Mouse (Mus musculus) right cerebral cortex, adult 18-20 months (tissue): Measurements from ENCODE around the gene Filip1l.

ENCODE experiments used
- DNase-seq: peaks from one replicate; pipeline ENCODE4 v3.0.0; 2022; ENCODE audit warnings: mixed read lengths

Filip1l gene

GRCm38 (mm10) chr16:57439206-57439605, 86.3 kb downstream of the Filip1l start:
- DNase-seq, result no peak

GRCm38 (mm10) chr16:57440706-57441437, 88.0 kb downstream of the Filip1l start:
- no peak for DNase-seq

DNA sequence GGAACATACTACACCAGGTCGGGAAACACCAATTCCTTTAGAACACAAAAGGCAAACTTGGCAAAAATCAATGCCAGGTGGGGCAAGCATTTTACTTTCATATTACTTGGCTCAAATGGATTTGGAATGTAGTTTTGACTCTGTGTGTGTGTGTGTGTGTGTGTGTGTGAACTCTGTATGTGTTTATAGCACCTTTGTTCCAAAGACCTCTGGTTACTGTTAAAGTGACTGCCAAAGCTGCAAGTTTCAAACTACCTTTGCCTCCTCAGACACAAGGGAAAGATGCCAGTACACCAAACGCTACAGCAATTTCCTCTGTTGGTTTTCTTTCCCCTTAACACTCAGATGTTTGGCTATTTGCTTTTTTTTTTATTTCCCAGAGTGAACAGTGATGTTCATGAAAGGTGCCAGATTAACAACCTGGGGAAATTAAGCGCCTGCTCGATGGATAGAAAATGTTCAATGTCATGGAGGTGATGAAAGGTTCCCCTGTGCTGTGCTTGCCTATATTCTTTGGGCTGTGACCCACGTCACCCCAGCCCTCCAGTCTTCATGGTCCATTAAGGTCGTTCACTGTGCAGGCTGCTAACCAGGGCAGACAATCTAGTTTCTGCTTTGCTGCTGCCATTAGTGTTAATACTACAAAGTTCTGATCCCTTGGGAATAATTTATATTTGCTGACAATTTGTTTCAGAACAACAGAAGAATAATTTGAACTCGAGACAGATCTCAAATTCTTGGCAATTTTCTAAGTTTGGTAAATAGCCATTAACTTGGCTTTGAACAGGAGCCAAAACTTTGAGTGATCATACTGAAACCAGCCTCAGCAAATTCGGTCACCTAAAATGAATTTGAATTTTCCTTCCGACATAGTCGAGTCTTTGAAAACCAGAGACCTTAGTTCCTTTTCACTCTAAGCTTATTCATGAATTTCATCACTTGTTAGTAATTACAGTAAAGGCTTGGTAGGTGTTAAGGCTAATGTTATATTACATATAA, 92.5 kb downstream of the Filip1l start:
- DNase-seq, result no peak

DNA sequence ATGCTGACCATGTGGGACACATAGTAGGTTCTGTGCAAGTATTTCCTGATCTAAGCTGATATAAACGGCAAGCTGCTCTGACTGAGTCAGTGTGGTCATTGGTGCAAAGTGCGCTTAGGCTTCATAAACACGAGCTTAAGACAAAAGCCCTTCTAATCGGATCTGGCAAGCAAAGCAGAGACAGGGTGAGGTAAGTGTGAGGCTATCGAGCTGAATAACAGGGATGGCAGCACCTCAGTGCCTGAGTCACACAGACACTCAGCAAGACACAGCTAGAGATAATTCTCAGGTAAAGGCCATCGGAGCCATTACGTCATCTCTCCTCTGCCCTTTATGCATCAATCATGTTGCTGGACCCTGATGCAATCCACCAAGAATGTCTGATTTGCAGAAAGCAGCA, 100.1 kb downstream of the Filip1l start:
- no peak for DNase-seq

DNA sequence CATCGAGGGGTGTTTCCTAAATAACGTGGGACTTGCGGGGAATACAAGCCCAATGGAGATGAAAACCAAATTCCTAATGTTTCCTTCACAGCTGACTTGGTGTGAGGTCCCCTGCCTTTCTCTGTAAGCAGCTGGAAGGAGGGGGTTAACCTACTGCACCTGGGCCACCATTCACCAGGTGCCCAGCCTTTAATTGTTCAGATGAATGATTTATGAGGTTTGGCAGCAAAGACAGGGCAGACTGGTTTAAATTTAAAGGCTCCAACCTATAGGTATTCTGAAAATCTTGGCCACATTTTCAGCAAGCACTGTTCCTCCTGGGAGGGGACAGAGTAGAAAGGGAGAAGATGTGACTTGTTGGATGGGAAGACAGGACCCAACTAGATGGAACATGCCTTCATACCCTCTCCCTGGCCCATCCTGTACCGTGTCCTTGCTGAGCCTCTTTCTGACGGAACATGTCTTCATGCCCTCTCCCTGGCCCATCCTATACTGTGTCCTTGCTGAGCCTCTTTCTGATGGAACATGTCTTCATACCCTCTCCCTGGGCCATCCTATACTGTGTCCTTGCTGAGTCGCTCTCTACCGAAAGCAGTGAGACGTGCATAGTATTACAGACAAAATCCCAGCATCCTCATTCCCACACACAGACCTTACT, 101.3 kb downstream of the Filip1l start:
- no peak for DNase-seq

- no peak for DNase-seq
Measured at GRCm38 (mm10) chr16:57455573-57455972, 102.7 kb downstream of the Filip1l start.

- no peak for DNase-seq
Measured at GRCm38 (mm10) chr16:57456003-57456402, 103.1 kb downstream of the Filip1l start.

- DNase-seq, result no peak
Measured at GRCm38 (mm10) chr16:57465386-57465913, 112.6 kb downstream of the Filip1l start.

DNA sequence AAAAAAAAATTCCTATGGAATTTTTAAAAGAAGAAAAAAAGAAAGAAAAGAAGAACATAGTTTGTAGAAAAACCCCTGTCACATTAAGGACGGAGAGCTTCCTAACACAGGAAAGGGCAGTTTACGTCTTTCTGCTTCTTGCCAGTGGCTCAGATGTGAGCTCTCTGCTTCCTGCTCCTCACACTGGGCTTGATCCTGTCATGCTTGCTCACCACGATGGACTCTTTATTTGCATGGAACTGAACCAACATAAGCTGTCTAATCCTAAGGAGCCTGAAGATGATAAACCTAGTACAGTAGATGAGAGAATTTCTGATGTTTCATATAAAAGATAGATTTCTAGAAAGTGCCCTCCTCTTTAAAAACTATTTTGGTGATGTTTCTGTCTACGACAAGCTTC, 116.4 kb downstream of the Filip1l start:
- no peak for DNase-seq

GRCm38 (mm10) chr16:57469869-57470268, 117.0 kb downstream of the Filip1l start:
- no peak for DNase-seq

DNA sequence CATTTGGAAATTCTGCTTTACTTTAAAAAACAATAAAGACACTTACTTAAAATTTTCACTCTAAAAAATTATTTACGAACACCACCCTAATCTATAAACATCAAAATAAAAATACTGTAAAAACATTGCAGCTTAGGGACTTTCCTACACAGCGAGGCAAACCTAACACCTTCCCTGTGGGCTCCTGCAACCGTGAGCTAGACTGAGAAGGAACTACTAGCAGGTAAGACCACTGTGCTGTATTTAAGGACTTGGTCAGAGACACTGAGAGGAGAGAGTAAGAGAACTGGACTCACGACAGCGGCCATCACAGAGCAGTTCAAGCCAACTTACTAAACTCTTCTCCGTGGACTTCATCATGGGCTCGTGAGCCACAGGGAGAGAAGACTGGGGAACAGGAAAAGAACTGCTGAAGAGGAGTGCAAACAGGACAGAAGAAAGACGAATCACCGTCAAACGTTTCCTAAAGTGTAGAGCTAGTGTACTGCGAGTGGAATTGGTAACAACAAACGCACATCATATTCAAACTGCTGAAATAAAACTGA, 117.5 kb downstream of the Filip1l start:
- no peak for DNase-seq

GRCm38 (mm10) chr16:57471071-57471470, 118.2 kb downstream of the Filip1l start:
- DNase-seq, result no peak

DNA sequence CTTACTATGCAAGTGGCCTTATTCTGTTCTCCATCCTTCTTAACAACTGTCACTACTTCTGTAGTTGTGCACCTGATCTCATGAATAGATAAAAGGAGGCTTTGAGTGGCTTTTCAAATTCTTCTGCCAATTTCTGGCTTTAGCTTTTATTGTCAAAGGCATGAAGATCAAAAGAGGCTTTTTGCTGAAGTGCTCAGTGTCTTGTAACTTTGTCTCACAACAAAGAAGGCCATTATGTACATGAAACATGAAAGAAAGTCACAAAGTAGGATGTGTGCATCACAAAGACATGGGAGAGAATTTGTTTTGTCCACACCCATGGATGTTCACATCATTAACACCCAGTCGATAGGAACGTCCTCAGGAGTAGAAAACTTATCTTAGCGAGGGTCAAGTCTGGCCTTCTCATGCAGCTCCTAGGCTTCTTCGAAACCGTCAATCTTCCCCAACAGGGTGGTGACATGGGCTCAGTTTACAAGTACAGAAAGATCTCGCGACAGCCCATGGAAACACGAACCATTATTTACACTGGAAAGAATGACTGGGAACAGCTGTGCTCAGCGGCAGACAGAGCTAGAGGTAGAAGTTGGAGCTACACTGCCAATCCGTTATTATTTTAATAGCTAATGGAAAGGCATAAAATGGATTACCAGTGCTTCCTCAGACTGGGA, 120.7 kb downstream of the Filip1l start:
- no peak for DNase-seq

DNA sequence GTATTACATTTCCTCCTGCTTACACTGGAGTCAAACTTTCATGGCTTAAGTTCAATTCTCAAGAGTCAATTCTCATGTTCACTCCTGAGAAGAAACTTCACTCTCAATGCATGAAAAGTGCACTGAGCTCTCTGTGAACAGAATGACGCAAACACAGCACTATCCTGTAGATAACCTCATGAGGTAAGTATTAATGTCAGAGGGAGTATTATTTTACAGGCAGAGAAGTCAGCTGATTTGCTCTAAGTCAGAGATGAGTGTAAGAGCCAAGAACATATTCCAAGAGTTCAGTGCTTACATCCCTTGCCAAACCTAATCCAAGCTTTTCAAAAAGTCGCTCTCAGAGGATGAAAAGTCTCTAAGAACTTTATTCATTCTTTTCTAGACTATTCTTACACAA, 125.6 kb downstream of the Filip1l start:
- no peak for DNase-seq

- no peak for DNase-seq
Measured at GRCm38 (mm10) chr16:57479776-57480175, 126.9 kb downstream of the Filip1l start.

GRCm38 (mm10) chr16:57482264-57482663, 129.4 kb downstream of the Filip1l start:
- DNase-seq, result no peak

DNA sequence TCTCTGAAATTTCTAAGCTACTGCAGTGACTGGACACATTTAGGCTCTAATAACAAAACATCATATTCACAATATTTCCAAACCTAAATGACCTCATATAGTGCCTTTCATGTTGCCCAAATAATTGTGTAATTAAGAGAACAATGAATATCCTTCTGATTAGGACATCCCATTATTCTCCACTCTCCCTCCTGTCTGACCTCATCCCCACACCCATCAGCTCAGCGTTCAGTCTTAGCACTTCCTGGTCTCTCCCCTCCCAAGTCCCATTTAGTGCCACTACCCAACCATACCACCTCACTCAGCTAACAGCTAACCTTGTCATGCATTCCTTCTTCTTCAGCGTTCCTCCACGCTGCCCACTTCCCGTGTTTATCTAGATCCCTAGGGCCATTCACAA, 130.0 kb downstream of the Filip1l start:
- no peak for DNase-seq

DNA sequence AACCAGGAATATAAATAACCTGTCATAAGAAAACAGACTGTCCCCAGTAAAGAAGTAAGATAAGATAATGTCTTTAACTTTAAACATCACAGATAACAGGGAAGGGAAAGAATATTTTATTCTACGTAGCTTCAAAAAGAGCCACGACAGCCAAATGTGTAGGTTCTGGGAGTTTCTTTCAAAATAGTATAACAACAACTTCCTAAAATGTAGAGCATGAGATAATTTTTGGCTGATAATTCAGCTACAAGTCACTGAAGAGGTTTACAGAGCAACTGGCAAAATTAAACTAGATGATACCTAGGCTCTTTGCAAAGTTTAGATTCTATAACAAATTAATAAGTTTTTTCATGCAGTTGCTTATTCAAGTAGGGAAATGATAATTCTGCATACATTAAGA, 130.6 kb downstream of the Filip1l start:
- no peak for DNase-seq

DNA sequence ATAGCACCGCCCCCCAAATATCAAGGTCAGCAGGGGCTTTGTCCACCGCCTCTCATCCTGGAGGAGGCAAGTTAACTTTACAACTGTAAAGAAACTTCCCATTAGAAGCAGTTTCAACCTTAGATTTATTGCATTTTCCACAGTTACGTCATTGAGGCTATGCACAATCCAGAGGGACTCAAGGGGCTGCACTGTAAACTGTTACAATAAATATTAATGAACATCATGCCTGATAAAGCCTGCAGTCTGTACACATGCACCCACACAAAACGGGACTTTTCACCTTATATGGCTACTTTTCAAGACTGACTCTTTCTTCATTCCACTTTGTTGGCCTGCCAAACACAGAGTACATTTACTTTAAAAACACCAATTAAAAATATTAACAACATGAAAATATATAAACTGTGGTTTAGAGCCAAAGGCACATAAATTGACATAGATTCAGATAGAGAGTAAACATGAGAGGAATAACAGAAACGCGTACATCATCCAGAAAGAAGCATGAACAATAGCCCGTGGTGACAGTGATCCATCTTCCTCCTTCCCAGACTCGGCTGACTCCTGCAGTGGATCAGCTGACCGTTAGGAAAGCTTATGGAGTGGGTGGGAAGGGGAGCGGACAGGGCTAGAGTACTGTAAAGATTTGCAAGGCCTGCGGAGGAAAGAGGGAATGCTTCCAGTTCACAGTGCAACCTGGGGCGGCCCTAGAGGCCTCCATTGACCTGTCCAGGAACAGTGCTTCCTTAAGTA, 131.3 kb downstream of the Filip1l start:
- DNase-seq, result no peak

DNA sequence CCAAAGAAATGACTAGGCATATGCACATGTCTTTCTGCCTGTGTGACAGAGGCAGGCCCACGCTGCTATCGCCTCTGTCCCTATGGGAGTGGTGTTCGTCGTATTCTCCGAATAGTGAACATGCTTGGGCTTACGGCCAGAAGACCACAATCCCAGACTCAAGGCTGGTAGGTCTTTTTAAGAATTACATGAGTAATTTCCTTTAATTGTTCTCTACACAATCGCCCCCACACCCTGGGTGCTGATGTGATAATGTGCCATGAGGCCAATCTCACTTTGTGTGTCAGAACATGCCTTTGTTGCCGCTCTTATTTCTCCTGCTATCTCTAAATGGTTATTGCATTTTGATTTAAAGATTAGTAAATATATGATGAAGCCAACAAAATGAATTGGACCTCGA, 132.4 kb downstream of the Filip1l start:
- no peak for DNase-seq

DNA sequence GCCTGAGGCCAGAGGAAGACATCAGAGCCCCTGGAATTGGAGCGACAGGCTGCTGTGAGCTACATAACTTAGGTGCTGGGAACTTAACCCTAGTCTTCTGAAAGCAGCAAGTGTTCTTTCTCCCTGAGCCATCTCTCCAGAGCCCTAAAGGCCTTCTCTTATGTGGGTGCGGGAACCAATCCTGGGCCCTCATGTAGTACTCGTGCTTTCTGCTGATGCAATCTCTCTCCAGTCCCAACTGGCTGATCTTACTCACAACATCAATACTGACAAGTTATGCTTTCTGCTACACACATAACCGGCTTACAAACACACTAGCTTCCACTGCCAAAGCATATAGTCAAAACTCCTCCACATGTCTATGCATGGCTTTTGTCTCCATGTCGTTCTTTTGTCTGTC, 133.4 kb downstream of the Filip1l start:
- DNase-seq, result no peak

DNA sequence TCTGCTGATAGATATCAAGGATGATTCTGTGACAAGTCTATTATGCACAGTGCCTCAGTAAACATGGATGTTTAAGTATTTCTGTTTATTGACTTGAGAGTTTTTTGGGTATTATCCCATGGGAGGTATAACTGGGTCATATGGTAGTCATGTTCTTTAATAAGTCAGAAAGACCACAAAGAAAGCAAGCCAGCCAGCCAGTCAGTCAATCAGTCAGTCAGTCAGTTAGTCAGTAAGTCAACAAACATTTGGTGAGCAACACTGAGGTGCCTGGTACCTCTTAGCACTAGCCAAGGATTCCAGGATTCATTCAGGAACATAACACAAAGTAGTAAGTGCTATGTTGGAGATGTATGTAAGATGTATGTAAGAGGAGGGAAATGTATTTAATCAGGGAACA, 135.8 kb downstream of the Filip1l start:
- no peak for DNase-seq
